Comparison of ENCODE assay signal across 11 mouse cellular contexts in genomic region chr12:54528046-54528445, GRCm38 (mm10).
A peak's percentile ranks its signal among the peaks of the same experiment; 100 is the strongest.
DNase-seq lines count a peak whose midpoint lies in the region; ATAC-seq and TF ChIP-seq lines count a peak whose summit lies in the region.
"Had no signal": no experiment of that assay in that cellular context is flagged by ENCODE, and none has a peak within 500 bp of the region (broad histone marks: within the 10 kb centered on the region; RNA-seq: fewer than 3 reads in every experiment).

No protein-coding gene starts in this region.

- H3K4me1 ChIP-seq in heart, adult 2 months (ENCODE audit: control insufficient read depth, insufficient read depth, low read length), result no peaks in the 10 kb centered on the region
- no peaks in the 10 kb centered on the region for H3K4me1 ChIP-seq in kidney, embryonic 14.5 days (ENCODE audit: control insufficient read depth, insufficient read depth, low read length)

- H3K79me2 ChIP-seq in heart, adult 2 months (replicated peaks; ENCODE audit: control insufficient read depth, insufficient read depth, low read length), result no peaks in the 10 kb centered on the region

- H3K27me3 ChIP-seq in heart, adult 2 months (ENCODE audit: control insufficient read depth, insufficient read depth, low read length), result no peaks in the 10 kb centered on the region
- H3K27me3 ChIP-seq in kidney, embryonic 14.5 days (ENCODE audit: control insufficient read depth, insufficient read depth, low read length), result no peaks in the 10 kb centered on the region

- H3K9ac ChIP-seq in heart, adult 2 months (ENCODE audit: low read depth, low read length), result no peak overlapping the region
- H3K9ac ChIP-seq in kidney, embryonic 14.5 days (ENCODE audit: low read depth, low read length), result no peak overlapping the region

- no peak overlapping the region for H3K4me3 ChIP-seq in heart, adult 2 months
- H3K4me3 ChIP-seq in kidney, embryonic 14.5 days (ENCODE audit: low read length), result no peak overlapping the region
- H3K4me3 ChIP-seq: erythroblast, embryonic 14.5 days had no signal

- TF ChIP-seq POLR2A in heart, adult 2 months (IDR thresholded peaks at IDR 0.05; ENCODE audit: insufficient read depth, low read depth, low read length), result no peak

- intact Hi-C loops in heart, adult 2 months (cut with DNase I), result no loop called here
- intact Hi-C loops in heart, postnatal 10 days (cut with DNase I), result no loop called here

- no peak for TF ChIP-seq EP300 in heart, adult 2 months (IDR thresholded peaks at IDR 0.05; ENCODE audit: insufficient read depth, low read depth, low read length)

- no peak overlapping the region for H3K4me2 ChIP-seq in kidney, embryonic 14.5 days (replicated peaks; ENCODE audit: low read depth, low read length)

- TF ChIP-seq CTCF in heart, adult 2 months (IDR thresholded peaks at IDR 0.05), result 0 out of 2 replicates have a peak, but pooled peaks have one; percentile 17

- H3K9me3 ChIP-seq in kidney, embryonic 14.5 days (ENCODE audit: control insufficient read depth, low read length), result no peaks in the 10 kb centered on the region; the same call in 1 of the 2 replicates

- ATAC-seq in kidney, embryonic 14.5 days (ENCODE audit: low FRiP score, low TSS enrichment), result no peak

- H3K36me3 ChIP-seq in heart, adult 2 months (ENCODE audit: control insufficient read depth, insufficient read depth, low read length), result no peaks in the 10 kb centered on the region
- no peaks in the 10 kb centered on the region for H3K36me3 ChIP-seq in kidney, embryonic 14.5 days (ENCODE audit: control insufficient read depth, insufficient read depth, low read length)

- H3K27ac ChIP-seq in heart, adult 2 months, result no peak overlapping the region
- no peak overlapping the region for H3K27ac ChIP-seq in kidney, embryonic 14.5 days (ENCODE audit: low read depth, low read length)

- no peak for DNase-seq in heart, adult 2 months
- DNase-seq in heart, postnatal 10 days, result no peak
- DNase-seq in thymus, postnatal 4 days, result peak; percentile 31
- no peak for DNase-seq in thymus, postnatal 0 days (ENCODE audit: low spot score)
- peak; percentile 50 for DNase-seq in ZHBTc4 (ENCODE audit: low read depth, low spot score)
- DNase-seq in frontal cortex, postnatal 36 days (ENCODE audit: low spot score in 2 of 2), result no peak
- DNase-seq: kidney, adult 8-10 months; lung, postnatal 36 days; thymus, postnatal 36 days had no signal

Comparison
In these comparisons a context has a peak if more than half of its experiments do, and no peak if none do; other contexts are left out.
1. DNase-seq: peak in thymus, postnatal 4 days (single experiment) and ZHBTc4 (single experiment); none in heart, adult 2 months (0 of 2), heart, postnatal 10 days (0 of 2), thymus, postnatal 0 days (single experiment) and frontal cortex, postnatal 36 days (0 of 2).